11 mouse cellular contexts compared by ENCODE assay signal in genomic region chr8:78001656-78002055, GRCm38 (mm10).
A peak's percentile ranks its signal among the peaks of the same experiment; 100 is the strongest.
DNase-seq lines count a peak whose midpoint lies in the region; ATAC-seq lines count a peak whose summit lies in the region.
"Had no signal": no experiment of that assay in that cellular context is flagged by ENCODE, and none has a peak within 500 bp of the region (broad histone marks: within the 10 kb centered on the region; RNA-seq: fewer than 3 reads in every experiment).

No protein-coding gene starts in this region.

- intact Hi-C loops in gastrocnemius, postnatal 14 days (cut with DNase I; ENCODE audit: low total_unique reads), result loop anchor here (5.0 kb wide), 1 partner anchor 369 kb away; no protein-coding TSS in a partner anchor

- H3K27ac ChIP-seq in heart, embryonic 15.5 days, result peak overlapping the region; percentile 24
- H3K27ac ChIP-seq in heart, embryonic 11.5 days (ENCODE audit: low read depth, low read length), result no peak overlapping the region
- peak overlapping the region; percentile 63 for H3K27ac ChIP-seq in lung, embryonic 15.5 days
- H3K27ac ChIP-seq in hindbrain, embryonic 15.5 days (replicated peaks), result no peak overlapping the region
- peak overlapping the region; percentile 40; the same call in 1 of the 2 replicates for H3K27ac ChIP-seq in stomach, embryonic 15.5 days
- H3K27ac ChIP-seq: liver, embryonic 15.5 days had no signal

- H3K9ac ChIP-seq in heart, embryonic 15.5 days, result no peak overlapping the region
- H3K9ac ChIP-seq in heart, embryonic 11.5 days (ENCODE audit: low read depth, low read length), result no peak overlapping the region
- H3K9ac ChIP-seq in lung, embryonic 15.5 days, result no peak overlapping the region
- H3K9ac ChIP-seq in hindbrain, embryonic 15.5 days, result no peak overlapping the region
- no peak overlapping the region for H3K9ac ChIP-seq in stomach, embryonic 15.5 days
- H3K9ac ChIP-seq: liver, embryonic 15.5 days had no signal

- H3K4me3 ChIP-seq in heart, embryonic 15.5 days, result no peak overlapping the region
- no peak overlapping the region for H3K4me3 ChIP-seq in heart, embryonic 11.5 days (ENCODE audit: low read depth, low read length)
- no peak overlapping the region for H3K4me3 ChIP-seq in lung, embryonic 15.5 days
- H3K4me3 ChIP-seq in hindbrain, embryonic 15.5 days, result no peak overlapping the region
- no peak overlapping the region for H3K4me3 ChIP-seq in stomach, embryonic 15.5 days (replicated peaks)
- H3K4me3 ChIP-seq: liver, embryonic 15.5 days had no signal

- H3K9me3 ChIP-seq in heart, embryonic 15.5 days (replicated peaks), result no peaks in the 10 kb centered on the region
- H3K9me3 ChIP-seq in heart, embryonic 11.5 days (replicated peaks; ENCODE audit: control insufficient read depth, low read length), result no peaks in the 10 kb centered on the region
- no peaks in the 10 kb centered on the region for H3K9me3 ChIP-seq in lung, embryonic 15.5 days
- H3K9me3 ChIP-seq in hindbrain, embryonic 15.5 days, result no peaks in the 10 kb centered on the region
- H3K9me3 ChIP-seq in stomach, embryonic 15.5 days, result no peaks in the 10 kb centered on the region
- H3K9me3 ChIP-seq: liver, embryonic 15.5 days had no signal

- H3K4me2 ChIP-seq in heart, embryonic 15.5 days, result no peak overlapping the region
- H3K4me2 ChIP-seq in heart, embryonic 11.5 days, result no peak overlapping the region
- H3K4me2 ChIP-seq in lung, embryonic 15.5 days, result no peak overlapping the region
- H3K4me2 ChIP-seq in hindbrain, embryonic 15.5 days, result no peak overlapping the region
- H3K4me2 ChIP-seq in stomach, embryonic 15.5 days, result no peak overlapping the region
- H3K4me2 ChIP-seq: liver, embryonic 15.5 days had no signal

- H3K27me3 ChIP-seq in heart, embryonic 15.5 days, result no peaks in the 10 kb centered on the region
- no peaks in the 10 kb centered on the region for H3K27me3 ChIP-seq in heart, embryonic 11.5 days (ENCODE audit: control insufficient read depth, insufficient read depth, low read length)
- H3K27me3 ChIP-seq in lung, embryonic 15.5 days, result no peaks in the 10 kb centered on the region
- no peaks in the 10 kb centered on the region for H3K27me3 ChIP-seq in hindbrain, embryonic 15.5 days
- no peaks in the 10 kb centered on the region for H3K27me3 ChIP-seq in stomach, embryonic 15.5 days (replicated peaks)
- H3K27me3 ChIP-seq: liver, embryonic 15.5 days had no signal

- H3K4me1 ChIP-seq in heart, embryonic 15.5 days (replicated peaks), result peaks cover 12% of the 10 kb centered on the region
- 0 out of 2 replicates have a peak, but pooled peaks cover 7% of the 10 kb centered on the region for H3K4me1 ChIP-seq in heart, embryonic 11.5 days (ENCODE audit: control insufficient read depth, insufficient read depth, low read length)
- H3K4me1 ChIP-seq in lung, embryonic 15.5 days, result peaks cover 19% of the 10 kb centered on the region
- 0 out of 2 replicates have a peak, but pooled peaks cover 4% of the 10 kb centered on the region for H3K4me1 ChIP-seq in hindbrain, embryonic 15.5 days (replicated peaks)
- H3K4me1 ChIP-seq in stomach, embryonic 15.5 days, result peaks cover 7% of the 10 kb centered on the region; the same call in 1 of the 2 replicates
- H3K4me1 ChIP-seq: liver, embryonic 15.5 days had no signal

- WGBS in heart, embryonic 15.5 days, result 26% methylated on average over 5 of the region's 5 CpGs
- WGBS in heart, embryonic 11.5 days (ENCODE audit: insufficient replicate concordance), result 30% methylated on average over 5 of the region's 5 CpGs
- 22% methylated on average over 5 of the region's 5 CpGs for WGBS in lung, embryonic 15.5 days
- WGBS in hindbrain, embryonic 15.5 days, result 50% methylated on average over 5 of the region's 5 CpGs
- 27% methylated on average over 5 of the region's 5 CpGs for WGBS in stomach, embryonic 15.5 days

- no peak for DNase-seq in lung, adult 18-20 months
- DNase-seq in gastrocnemius, postnatal 14 days, result no peak
- no peak for DNase-seq in cerebellum, postnatal 4 days (ENCODE audit: low spot score in 2 of 2)
- DNase-seq: cerebellum, postnatal 25 days had no signal

- no peak for ATAC-seq in heart, embryonic 15.5 days (replicated peaks; ENCODE audit: insufficient number of reproducible peaks, insufficient read depth, low FRiP score, low read depth)
- no peak for ATAC-seq in heart, embryonic 11.5 days (replicated peaks; ENCODE audit: insufficient number of reproducible peaks, low FRiP score, low TSS enrichment)
- ATAC-seq in lung, embryonic 15.5 days (ENCODE audit: borderline replicate concordance, extremely low read depth, low FRiP score, low TSS enrichment), result peak; percentile 32; the same call in 1 of the 2 replicates
- ATAC-seq in hindbrain, embryonic 15.5 days (ENCODE audit: low FRiP score, low read depth), result peak; percentile 38; the same call in 1 of the 2 replicates
- ATAC-seq in stomach, embryonic 15.5 days (ENCODE audit: insufficient read depth, low FRiP score, low read depth), result no peak
- ATAC-seq: intestine, embryonic 16.5 days had no signal

- H3K36me3 ChIP-seq in heart, embryonic 15.5 days, result no peaks in the 10 kb centered on the region
- H3K36me3 ChIP-seq in heart, embryonic 11.5 days (ENCODE audit: control insufficient read depth, insufficient read depth, low read length), result no peaks in the 10 kb centered on the region
- no peaks in the 10 kb centered on the region for H3K36me3 ChIP-seq in lung, embryonic 15.5 days
- no peaks in the 10 kb centered on the region for H3K36me3 ChIP-seq in hindbrain, embryonic 15.5 days
- no peaks in the 10 kb centered on the region for H3K36me3 ChIP-seq in stomach, embryonic 15.5 days
- H3K36me3 ChIP-seq: liver, embryonic 15.5 days had no signal

Comparison
In these comparisons a context has a peak if more than half of its experiments do, and no peak if none do; other contexts are left out.
1. H3K27ac ChIP-seq: peak in heart, embryonic 15.5 days (single experiment), lung, embryonic 15.5 days (single experiment) and stomach, embryonic 15.5 days (single experiment); none in heart, embryonic 11.5 days (single experiment) and hindbrain, embryonic 15.5 days (single experiment).
2. ATAC-seq: peak in lung, embryonic 15.5 days (single experiment) and hindbrain, embryonic 15.5 days (single experiment); none in heart, embryonic 15.5 days (single experiment), heart, embryonic 11.5 days (single experiment) and stomach, embryonic 15.5 days (single experiment).